Mouse (Mus musculus) ES-Bruce4 (cell line): ENCODE measurements around the gene Slc7a6.

ENCODE experiments used
- CTCF ChIP-seq: IDR thresholded peaks from one replicate; pipeline ENCODE4 v1.8.1; 2011; ENCODE audit warnings: low read depth, low read length
- EP300 ChIP-seq: IDR thresholded peaks from 2 replicates; pipeline ENCODE4 v1.6.1; 2011; ENCODE audit warnings: low read depth, low read length; ENCODE audit not compliant: insufficient read depth
- POLR2A ChIP-seq: IDR thresholded peaks from one replicate; pipeline ENCODE4 v1.8.1; 2011; ENCODE audit warnings: low read length; ENCODE audit not compliant: insufficient read depth

DNA sequence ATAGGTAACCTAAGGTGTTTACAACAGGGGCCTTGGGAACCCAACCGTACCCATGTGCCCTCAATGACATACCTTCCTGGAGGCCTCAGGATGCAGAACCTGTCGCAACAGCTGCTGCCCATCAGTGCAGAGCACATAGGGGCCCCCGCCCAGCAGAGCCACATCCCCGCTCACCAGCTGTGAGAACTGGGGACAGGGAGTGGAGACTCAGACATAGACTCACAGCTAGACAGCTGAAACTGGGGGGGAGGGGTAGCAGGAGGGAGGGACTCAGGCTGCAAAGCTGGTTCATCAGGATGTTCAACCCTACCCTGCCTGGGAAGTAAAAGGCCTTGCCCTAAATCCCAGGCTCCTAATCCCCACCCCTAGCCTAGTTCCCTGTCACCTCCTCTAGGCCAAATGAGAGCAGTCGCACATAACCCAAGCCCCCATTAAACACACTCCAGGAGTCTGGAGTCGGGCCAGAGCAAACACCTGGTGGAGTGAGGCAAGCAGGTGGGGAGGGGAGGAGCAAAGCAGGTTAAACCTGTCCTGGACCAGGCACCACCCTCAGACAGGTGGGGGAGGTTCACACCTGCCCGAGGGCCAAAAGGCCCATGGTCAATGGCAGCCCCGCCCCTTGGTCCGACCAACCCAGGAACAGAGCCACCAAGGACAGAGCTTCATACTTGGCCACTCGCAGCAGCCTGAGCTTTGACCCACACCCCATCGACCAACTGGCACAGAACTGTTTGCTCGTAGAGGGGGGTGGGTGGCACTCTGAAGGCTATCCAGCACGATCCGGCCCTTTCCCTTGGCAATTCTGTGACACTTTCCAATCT lies 33.7 kb upstream of the Slc7a6 start:
- no peak for TF ChIP-seq CTCF
- TF ChIP-seq POLR2A = no peak
- peak; percentile 96 for TF ChIP-seq EP300
